Mouse (Mus musculus): Measurements from ENCODE around the gene Dennd2d. TPM values are rescaled to one million over a fixed set of nuclear protein-coding genes. Genes with fewer than 3 reads are reported as not detected.
A peak's percentile ranks its signal among the peaks of the same experiment; 100 is the strongest.

Dennd2d gene
- total and polyA plus RNA-seq, 2 experiments from 2014 or later = 1.1 to 1.2 TPM

GRCm38 (mm10) chr3:106462493-106462892 is 19.7 kb upstream of the Dennd2d start:
- H3K9me3 ChIP-seq (ENCODE audit: low read length) = no peaks in the 10 kb centered on the region
- ATAC-seq (no peak), DNase-seq (ENCODE audit: low spot score) (no peak)
- H3K4me1 ChIP-seq (ENCODE audit: insufficient read depth, low read length) = no peaks in the 10 kb centered on the region
- no peak overlapping the region for H3K4me2 ChIP-seq (ENCODE audit: low read depth, low read length)
- 68% methylated on average over 3 of the region's 3 CpGs for WGBS
- no peak overlapping the region for H3K4me3 ChIP-seq (ENCODE audit: low read length)
- no peaks in the 10 kb centered on the region for H3K27me3 ChIP-seq (ENCODE audit: insufficient read depth, low read length)
- no peaks in the 10 kb centered on the region for H3K36me3 ChIP-seq (ENCODE audit: insufficient read depth, low read length)
- no peak for TF ChIP-seq CTCF (IDR thresholded peaks at IDR 0.05; ENCODE audit: low read depth)
- no peak overlapping the region for H3K27ac ChIP-seq
- H3K9ac ChIP-seq (replicated peaks; ENCODE audit: low read length) = no peak overlapping the region

GRCm38 (mm10) chr3:106464750-106465149 is 17.5 kb upstream of the Dennd2d start:
- no peak for DNase-seq (ENCODE audit: low spot score)
- no peak for ATAC-seq
- Histone ChIP-seq H3K4me2 (ENCODE audit: low read depth, low read length) (no peak overlapping the region), H3K4me1 (ENCODE audit: insufficient read depth, low read length) (no peaks in the 10 kb centered on the region), H3K4me3 (ENCODE audit: low read length) (no peak overlapping the region), H3K36me3 (ENCODE audit: insufficient read depth, low read length) (no peaks in the 10 kb centered on the region), H3K9ac (replicated peaks; ENCODE audit: low read length) (no peak overlapping the region), H3K27ac (no peak overlapping the region), H3K27me3 (ENCODE audit: insufficient read depth, low read length) (no peaks in the 10 kb centered on the region), H3K9me3 (ENCODE audit: low read length) (no peaks in the 10 kb centered on the region)
- no peak for TF ChIP-seq CTCF (IDR thresholded peaks at IDR 0.05; ENCODE audit: low read depth)
- WGBS = 91% methylated on average over 1 of the region's 1 CpGs

GRCm38 (mm10) chr3:106474210-106474609 is 8.0 kb upstream of the Dennd2d start:
- Histone ChIP-seq H3K4me1 (ENCODE audit: insufficient read depth, low read length) (no peaks in the 10 kb centered on the region), H3K9me3 (ENCODE audit: low read length) (no peaks in the 10 kb centered on the region), H3K4me2 (ENCODE audit: low read depth, low read length) (no peak overlapping the region), H3K27me3 (ENCODE audit: insufficient read depth, low read length) (no peaks in the 10 kb centered on the region), H3K27ac (no peak overlapping the region), H3K4me3 (ENCODE audit: low read length) (no peak overlapping the region), H3K36me3 (ENCODE audit: insufficient read depth, low read length) (no peaks in the 10 kb centered on the region), H3K9ac (replicated peaks; ENCODE audit: low read length) (no peak overlapping the region)
- ATAC-seq (no peak), DNase-seq (ENCODE audit: low spot score) (no peak)
- WGBS = 88% methylated on average over 4 of the region's 4 CpGs
- no peak for TF ChIP-seq CTCF (IDR thresholded peaks at IDR 0.05; ENCODE audit: low read depth)

GRCm38 (mm10) chr3:106476863-106477262 is 5.3 kb upstream of the Dennd2d start:
- ATAC-seq (no peak), DNase-seq (ENCODE audit: low spot score) (no peak)
- Histone ChIP-seq H3K9me3 (ENCODE audit: low read length) (no peaks in the 10 kb centered on the region), H3K4me3 (ENCODE audit: low read length) (no peak overlapping the region), H3K27me3 (ENCODE audit: insufficient read depth, low read length) (no peaks in the 10 kb centered on the region), H3K36me3 (ENCODE audit: insufficient read depth, low read length) (no peaks in the 10 kb centered on the region), H3K4me2 (ENCODE audit: low read depth, low read length) (no peak overlapping the region), H3K9ac (replicated peaks; ENCODE audit: low read length) (no peak overlapping the region), H3K27ac (no peak overlapping the region), H3K4me1 (ENCODE audit: insufficient read depth, low read length) (no peaks in the 10 kb centered on the region)
- TF ChIP-seq CTCF (IDR thresholded peaks at IDR 0.05; ENCODE audit: low read depth) = no peak
- 90% methylated on average over 1 of the region's 1 CpGs for WGBS

GRCm38 (mm10) chr3:106483297-106483696 is 1.1 kb downstream of the Dennd2d start:
- Histone ChIP-seq H3K9me3 (ENCODE audit: low read length) (no peaks in the 10 kb centered on the region), H3K4me2 (ENCODE audit: low read depth, low read length) (peak overlapping the region; percentile 100), H3K4me3 (ENCODE audit: low read length) (no peak overlapping the region), H3K9ac (replicated peaks; ENCODE audit: low read length) (no peak overlapping the region), H3K36me3 (ENCODE audit: insufficient read depth, low read length) (no peaks in the 10 kb centered on the region), H3K27me3 (ENCODE audit: insufficient read depth, low read length) (no peaks in the 10 kb centered on the region), H3K4me1 (ENCODE audit: insufficient read depth, low read length) (no peaks in the 10 kb centered on the region), H3K27ac (no peak overlapping the region)
- DNase-seq (ENCODE audit: low spot score) = no peak
- 0 out of 2 replicates have a peak, but pooled peaks have one; percentile 5 for ATAC-seq
- 75% methylated on average over 7 of the region's 7 CpGs for WGBS
- no peak for TF ChIP-seq CTCF (IDR thresholded peaks at IDR 0.05; ENCODE audit: low read depth)

- no peak for TF ChIP-seq CTCF (IDR thresholded peaks at IDR 0.05; ENCODE audit: low read depth)
- no peak for ATAC-seq
- no peak for DNase-seq (ENCODE audit: low spot score)
- H3K27ac ChIP-seq = no peak overlapping the region
- no peak overlapping the region for H3K4me3 ChIP-seq (ENCODE audit: low read length)
- H3K36me3 ChIP-seq (ENCODE audit: insufficient read depth, low read length) = no peaks in the 10 kb centered on the region
- 82% methylated on average over 4 of the region's 4 CpGs for WGBS
- H3K4me1 ChIP-seq (ENCODE audit: insufficient read depth, low read length) = no peaks in the 10 kb centered on the region
- H3K9ac ChIP-seq (replicated peaks; ENCODE audit: low read length) = no peak overlapping the region
- no peaks in the 10 kb centered on the region for H3K27me3 ChIP-seq (ENCODE audit: insufficient read depth, low read length)
- no peak overlapping the region for H3K4me2 ChIP-seq (ENCODE audit: low read depth, low read length)
- H3K9me3 ChIP-seq (ENCODE audit: low read length) = no peaks in the 10 kb centered on the region
Measured at GRCm38 (mm10) chr3:106483796-106484405, 1.7 kb downstream of the Dennd2d start.

- Histone ChIP-seq H3K27me3 (ENCODE audit: insufficient read depth, low read length) (no peaks in the 10 kb centered on the region), H3K4me3 (ENCODE audit: low read length) (no peak overlapping the region), H3K4me2 (ENCODE audit: low read depth, low read length) (no peak overlapping the region), H3K27ac (no peak overlapping the region), H3K4me1 (ENCODE audit: insufficient read depth, low read length) (no peaks in the 10 kb centered on the region), H3K9ac (replicated peaks; ENCODE audit: low read length) (no peak overlapping the region), H3K9me3 (ENCODE audit: low read length) (no peaks in the 10 kb centered on the region), H3K36me3 (ENCODE audit: insufficient read depth, low read length) (no peaks in the 10 kb centered on the region)
- DNase-seq (ENCODE audit: low spot score) (no peak), ATAC-seq (no peak)
- TF ChIP-seq CTCF (IDR thresholded peaks at IDR 0.05; ENCODE audit: low read depth) = no peak
- WGBS = 94% methylated on average over 3 of the region's 3 CpGs
Measured at GRCm38 (mm10) chr3:106484861-106485260, 2.7 kb downstream of the Dennd2d start.
